Mouse (Mus musculus) regulatory T cell (primary cell): ENCODE results near the gene Gm26602.

Experiments
- in situ Hi-C: fragments of 300-600 bp; cut with MboI, MseI; formaldehyde crosslinking; loops from one replicate; pipeline ENCODE4 v1.15.1; 2025; ENCODE audit warnings: high pct_unique_total_duplicates

Gene Gm26602

GRCm38 (mm10) chr10:79910556-79910955 lies at the start of gene Gm26602:
Gene Gm26602 (plus strand): TSS chr10:79910856.
- in situ Hi-C loops: no loop called here

- in situ Hi-C loops: no loop called here
Observed at GRCm38 (mm10) chr10:79861230-79862048, 49.2 kb upstream of the Gm26602 start.

GRCm38 (mm10) chr10:79862049-79862788 lies 48.4 kb upstream of the Gm26602 start:
- in situ Hi-C loops: no loop called here

GRCm38 (mm10) chr10:79862925-79863324 lies 47.7 kb upstream of the Gm26602 start:
- in situ Hi-C loops: no loop called here

- in situ Hi-C loops: no loop called here
Observed at GRCm38 (mm10) chr10:79864351-79865188, 46.1 kb upstream of the Gm26602 start.

GRCm38 (mm10) chr10:79865189-79865601 lies 45.5 kb upstream of the Gm26602 start:
- in situ Hi-C loops: no loop called here

GRCm38 (mm10) chr10:79865801-79866295 lies 44.8 kb upstream of the Gm26602 start:
- in situ Hi-C loops: no loop called here

GRCm38 (mm10) chr10:79866601-79867000 lies 44.1 kb upstream of the Gm26602 start:
- in situ Hi-C loops: no loop called here

- in situ Hi-C loops: no loop called here
Observed at GRCm38 (mm10) chr10:79871845-79872244, 38.8 kb upstream of the Gm26602 start.

- in situ Hi-C loops: no loop called here
Observed at GRCm38 (mm10) chr10:79872862-79873261, 37.8 kb upstream of the Gm26602 start.

- in situ Hi-C loops: no loop called here
Observed at GRCm38 (mm10) chr10:79873313-79873712, 37.3 kb upstream of the Gm26602 start.

GRCm38 (mm10) chr10:79873715-79874289 lies 36.9 kb upstream of the Gm26602 start:
- in situ Hi-C loops: no loop called here

- in situ Hi-C loops: no loop called here
Observed at GRCm38 (mm10) chr10:79874290-79874862, 36.3 kb upstream of the Gm26602 start, which contains the start of the genes Prtn3 and Plppr3. Gene Prtn3 (plus strand): TSS chr10:79874476. Gene Plppr3 (minus strand): TSS chr10:79874634.

- in situ Hi-C loops: no loop called here
Observed at GRCm38 (mm10) chr10:79877174-79877573, 33.5 kb upstream of the Gm26602 start.

GRCm38 (mm10) chr10:79877757-79878156 lies 32.9 kb upstream of the Gm26602 start:
- in situ Hi-C loops: no loop called here

- in situ Hi-C loops: no loop called here
Observed at GRCm38 (mm10) chr10:79879527-79879926, 31.1 kb upstream of the Gm26602 start.

GRCm38 (mm10) chr10:79880721-79881120 lies 29.9 kb upstream of the Gm26602 start:
- in situ Hi-C loops: no loop called here

- in situ Hi-C loops: no loop called here
Observed at GRCm38 (mm10) chr10:79881981-79882380, 28.7 kb upstream of the Gm26602 start.

GRCm38 (mm10) chr10:79883297-79884084 lies 27.2 kb upstream of the Gm26602 start:
- in situ Hi-C loops: no loop called here

GRCm38 (mm10) chr10:79884446-79884845 lies 26.2 kb upstream of the Gm26602 start:
- in situ Hi-C loops: no loop called here
